Mouse (Mus musculus) Patski (cell line): Measurements from ENCODE around the gene Slc30a7. TPM values are rescaled to one million over a fixed set of nuclear protein-coding genes. Genes with fewer than 3 reads are reported as not detected.

Experiments
- ATAC-seq: fragments of 100-300 bp; one replicate; pipeline ENCODE4 v1.8.0; 2021
- CTCF ChIA-PET: fragments of 350-600 bp; sonication (Branson Sonifier 250); formaldehyde crosslinking; loops from one replicate; lab custom pipeline; 2022; ENCODE audit warnings: inconsistent platforms; lab: Charles Lee
- POLR2A ChIA-PET: fragments of 350-600 bp; sonication (Branson Sonifier 250); formaldehyde crosslinking; loops from one replicate; lab custom pipeline; 2022; ENCODE audit warnings: antibody characterized with exemption, inconsistent platforms; lab: Charles Lee
- DNase-seq: peaks from one replicate; pipeline ENCODE4 v3.0.0-alpha.2; 2011; ENCODE audit warnings: low read depth, low spot score
- H3K27me3 ChIP-seq: fragments of 371-371 bp; one replicate; pipeline ENCODE4 v1.5.1; 2021
- CTCF ChIP-seq: fragments of 100-300 bp; IDR thresholded peaks from one replicate; pipeline ENCODE4 v1.5.1; 2021
- in situ Hi-C: fragments of 300-500 bp; cut with MboI; formaldehyde crosslinking; loops from 3 replicates; pipeline ENCODE4 v1.11.1; 2018; ENCODE audit warnings: low pct_unique_long_range_greater_than_20kb, mixed read lengths
- polyA plus RNA-seq: library from polyadenylated mRNA; unstranded; gene quantifications from one replicate; pipeline ENCODE4 v1.2.3, GENCODE M21; 2021

Slc30a7 gene
- polyA plus RNA-seq, 1 experiment from 2014 or later = 37.9 TPM

- ChIA-PET CTCF (interaction anchor here (0.9 to 2.1 kb wide), 2 partner anchors 12 to 57 kb away, joined by 3 to 5 read pairs; no protein-coding TSS in a partner anchor), POLR2A (interaction anchor here (0.6 kb wide), 1 partner anchor 426 kb away, joined by 3 read pairs; no protein-coding TSS in a partner anchor)
- no peak for TF ChIP-seq CTCF
- ATAC-seq (no peak), DNase-seq (no peak)
- no peaks in the 10 kb centered on the region for H3K27me3 ChIP-seq
- in situ Hi-C loops = no loop called here
Observed at GRCm38 (mm10) chr3:115993025-115993424, 14.2 kb downstream of the Slc30a7 start.

GRCm38 (mm10) chr3:115992588-115992987, 14.6 kb downstream of the Slc30a7 start:
- CTCF ChIA-PET = interaction anchor here (0.9 to 2.1 kb wide), 2 partner anchors 11 to 56 kb away, joined by 3 to 5 read pairs; no protein-coding TSS in a partner anchor
- POLR2A ChIA-PET = interaction anchor here (0.6 kb wide), 1 partner anchor 427 kb away, joined by 3 read pairs; no protein-coding TSS in a partner anchor
- DNase-seq (no peak), ATAC-seq (no peak)
- no peaks in the 10 kb centered on the region for H3K27me3 ChIP-seq
- TF ChIP-seq CTCF = no peak
- in situ Hi-C loops = no loop called here

- DNase-seq (no peak), ATAC-seq (no peak)
- ChIA-PET CTCF (interaction anchor here (0.9 kb wide), 1 partner anchor 56 kb away, joined by 3 read pairs; no protein-coding TSS in a partner anchor), POLR2A (no interaction called here)
- in situ Hi-C loops = no loop called here
- no peak for TF ChIP-seq CTCF
- no peaks in the 10 kb centered on the region for H3K27me3 ChIP-seq
Observed at GRCm38 (mm10) chr3:115992103-115992502, 15.1 kb downstream of the Slc30a7 start.

- ChIA-PET POLR2A (interaction anchor here (0.5 kb wide), 1 partner anchor 269 kb away, joined by 3 read pairs; no protein-coding TSS in a partner anchor), CTCF (interaction anchor here (1.0 to 1.6 kb wide), 4 partner anchors 11 to 274 kb away, joined by 3 to 4 read pairs (median 3); no protein-coding TSS in a partner anchor)
- ATAC-seq = no peak
- no peak for DNase-seq
- no peaks in the 10 kb centered on the region for H3K27me3 ChIP-seq
- in situ Hi-C loops = no loop called here
- no peak for TF ChIP-seq CTCF
Observed at GRCm38 (mm10) chr3:115985183-115985892, 21.9 kb downstream of the Slc30a7 start.

- no peak for TF ChIP-seq CTCF
- CTCF ChIA-PET = interaction anchor here (1.0 to 2.3 kb wide), 3 partner anchors 19 to 273 kb away, joined by 3 to 8 read pairs (median 4); no protein-coding TSS in a partner anchor
- H3K27me3 ChIP-seq = no peaks in the 10 kb centered on the region
- POLR2A ChIA-PET = interaction anchor here (0.5 kb wide), 1 partner anchor 268 kb away, joined by 3 read pairs; no protein-coding TSS in a partner anchor
- ATAC-seq (no peak), DNase-seq (no peak)
- in situ Hi-C loops = no loop called here
Observed at GRCm38 (mm10) chr3:115984653-115985052, 22.6 kb downstream of the Slc30a7 start.

GRCm38 (mm10) chr3:115983217-115983616, 24.0 kb downstream of the Slc30a7 start:
- CTCF ChIA-PET = interaction anchor here (0.9 to 2.3 kb wide), 3 partner anchors 8 to 270 kb away, joined by 3 to 8 read pairs (median 3); no protein-coding TSS in a partner anchor
- DNase-seq (no peak), ATAC-seq (no peak)
- no peaks in the 10 kb centered on the region for H3K27me3 ChIP-seq
- no peak for TF ChIP-seq CTCF
- in situ Hi-C loops = no loop called here
- POLR2A ChIA-PET = interaction anchor here (1.0 kb wide), 1 partner anchor 11 kb away, joined by 3 read pairs; no protein-coding TSS in a partner anchor

GRCm38 (mm10) chr3:115979000-115979399, 28.2 kb downstream of the Slc30a7 start:
- H3K27me3 ChIP-seq = no peaks in the 10 kb centered on the region
- ATAC-seq = no peak
- peak; percentile 16 for TF ChIP-seq CTCF
- ChIA-PET CTCF (interaction anchor here (1.0 to 2.6 kb wide), 4 partner anchors 18 to 318 kb away, joined by 3 to 10 read pairs (median 6); no protein-coding TSS in a partner anchor), POLR2A (no interaction called here)
- DNase-seq = no peak
- in situ Hi-C loops = loop anchor here (5.0 kb wide), 2 partner anchors 267 to 317 kb away; no protein-coding TSS in a partner anchor

GRCm38 (mm10) chr3:115974995-115975394, 32.2 kb downstream of the Slc30a7 start:
- CTCF ChIA-PET = interaction anchor here (0.9 to 4.1 kb wide), 6 partner anchors 9 to 314 kb away, joined by 3 to 20 read pairs (median 3); no protein-coding TSS in a partner anchor
- TF ChIP-seq CTCF = no peak
- no peak for DNase-seq
- no peak for ATAC-seq
- POLR2A ChIA-PET = no interaction called here
- in situ Hi-C loops = loop anchor here (5.0 kb wide), 2 partner anchors 263 to 313 kb away; no protein-coding TSS in a partner anchor
- H3K27me3 ChIP-seq = no peaks in the 10 kb centered on the region

GRCm38 (mm10) chr3:115974228-115974627, 33.0 kb downstream of the Slc30a7 start:
- no peak for TF ChIP-seq CTCF
- DNase-seq = no peak
- POLR2A ChIA-PET = no interaction called here
- ATAC-seq = no peak
- in situ Hi-C loops = no loop called here
- CTCF ChIA-PET = interaction anchor here (1.2 to 1.7 kb wide), 2 partner anchors 37 to 261 kb away, joined by 3 to 4 read pairs; no protein-coding TSS in a partner anchor
- H3K27me3 ChIP-seq = no peaks in the 10 kb centered on the region

GRCm38 (mm10) chr3:115971891-115972646, 35.1 kb downstream of the Slc30a7 start:
- no peak for TF ChIP-seq CTCF
- CTCF ChIA-PET = interaction anchor here (1.9 kb wide), 1 partner anchor 310 kb away, joined by 4 read pairs; no protein-coding TSS in a partner anchor
- POLR2A ChIA-PET = no interaction called here
- no peak for ATAC-seq
- H3K27me3 ChIP-seq = no peaks in the 10 kb centered on the region
- DNase-seq = no peak
- in situ Hi-C loops = no loop called here
